Mouse (Mus musculus): ENCODE measurements at regions not wholly inside any gene's neighbourhood (a gene's known extent, or its start where the extent isn't known, plus 50 kb on each side); places are given as distances from the start of the nearest gene placed in this dataset.
A peak's percentile ranks its signal among the peaks of the same experiment; 100 is the strongest.

GRCm38 (mm10) chr4:9019241-9020110 is 780.6 kb upstream of the Car8 start:
- H3K27ac ChIP-seq (replicated peaks) = no peak overlapping the region; the same call in 1 of the 2 replicates
- no peak for DNase-seq (ENCODE audit: low spot score)
- no peak overlapping the region for H3K4me3 ChIP-seq
- no peaks in the 10 kb centered on the region for H3K9me3 ChIP-seq (replicated peaks)
- H3K4me1 ChIP-seq = peaks cover 25% of the 10 kb centered on the region
- 83% methylated on average over 22 of the region's 22 CpGs for WGBS
- H3K27me3 ChIP-seq (ENCODE audit: low read depth, poor library complexity, severe bottlenecking) = no peaks in the 10 kb centered on the region
- H3K36me3 ChIP-seq = no peaks in the 10 kb centered on the region

- Histone ChIP-seq H3K9me3 (replicated peaks) (no peaks in the 10 kb centered on the region), H3K4me1 (peaks cover 28% of the 10 kb centered on the region), H3K4me3 (no peak overlapping the region), H3K36me3 (no peaks in the 10 kb centered on the region), H3K27ac (replicated peaks) (no peak overlapping the region), H3K27me3 (ENCODE audit: low read depth, poor library complexity, severe bottlenecking) (0 out of 2 replicates have a peak, but pooled peaks cover under 1% of the 10 kb centered on the region)
- DNase-seq (ENCODE audit: low spot score) = no peak
- 92% methylated on average over 2 of the region's 2 CpGs for WGBS
Observed at GRCm38 (mm10) chr4:9018236-9018635, 779.4 kb upstream of the Car8 start.

- Histone ChIP-seq H3K27ac (replicated peaks) (peak overlapping the region; percentile 78; the same call in 1 of the 2 replicates), H3K4me1 (peaks cover 36% of the 10 kb centered on the region), H3K9me3 (replicated peaks) (no peaks in the 10 kb centered on the region), H3K4me3 (no peak overlapping the region), H3K27me3 (ENCODE audit: low read depth, poor library complexity, severe bottlenecking) (peaks cover 8% of the 10 kb centered on the region; the same call in 1 of the 2 replicates), H3K36me3 (no peaks in the 10 kb centered on the region)
- no peak for DNase-seq (ENCODE audit: low spot score)
- WGBS = 74% methylated on average over 9 of the region's 9 CpGs
Observed at GRCm38 (mm10) chr4:9016504-9017040, 777.7 kb upstream of the Car8 start.

GRCm38 (mm10) chr4:9015528-9016503 is 777.0 kb upstream of the Car8 start:
- Histone ChIP-seq H3K4me3 (no peak overlapping the region), H3K4me1 (peaks cover 43% of the 10 kb centered on the region), H3K36me3 (no peaks in the 10 kb centered on the region), H3K27me3 (ENCODE audit: low read depth, poor library complexity, severe bottlenecking) (peaks cover 12% of the 10 kb centered on the region; the same call in 1 of the 2 replicates), H3K9me3 (replicated peaks) (no peaks in the 10 kb centered on the region), H3K27ac (replicated peaks) (peak overlapping the region; percentile 78)
- 34% methylated on average over 14 of the region's 14 CpGs for WGBS
- DNase-seq (ENCODE audit: low spot score) = peak; percentile 46

- WGBS = 60% methylated on average over 4 of the region's 4 CpGs
- H3K4me1 ChIP-seq = peaks cover 51% of the 10 kb centered on the region
Observed at GRCm38 (mm10) chr4:9014986-9015385, 776.1 kb upstream of the Car8 start.

GRCm38 (mm10) chr4:9012787-9013186 is 773.9 kb upstream of the Car8 start:
- 77% methylated on average over 9 of the region's 9 CpGs for WGBS
- Histone ChIP-seq H3K36me3 (no peaks in the 10 kb centered on the region), H3K27ac (replicated peaks) (no peak overlapping the region), H3K27me3 (ENCODE audit: low read depth, poor library complexity, severe bottlenecking) (peaks cover 12% of the 10 kb centered on the region; the same call in 1 of the 2 replicates), H3K4me3 (no peak overlapping the region), H3K9me3 (replicated peaks) (no peaks in the 10 kb centered on the region), H3K4me1 (peaks cover 56% of the 10 kb centered on the region)
- no peak for DNase-seq (ENCODE audit: low spot score)

More at GRCm38 (mm10) chr4:9014986-9015385, 776.1 kb upstream of the Car8 start:
- H3K36me3 ChIP-seq = no peaks in the 10 kb centered on the region
- H3K4me3 ChIP-seq = no peak overlapping the region
- H3K9me3 ChIP-seq (replicated peaks) = no peaks in the 10 kb centered on the region
- peaks cover 12% of the 10 kb centered on the region; the same call in 1 of the 2 replicates for H3K27me3 ChIP-seq (ENCODE audit: low read depth, poor library complexity, severe bottlenecking)
- H3K27ac ChIP-seq (replicated peaks) = 0 out of 2 replicates have a peak overlapping the region, but pooled peaks have one; percentile 78
- DNase-seq (ENCODE audit: low spot score) = no peak

- no peak overlapping the region for H3K4me3 ChIP-seq
- H3K27ac ChIP-seq (replicated peaks) = no peak overlapping the region
- H3K36me3 ChIP-seq = no peaks in the 10 kb centered on the region
- H3K4me1 ChIP-seq = peaks cover 55% of the 10 kb centered on the region
- H3K9me3 ChIP-seq (replicated peaks) = no peaks in the 10 kb centered on the region
- H3K27me3 ChIP-seq (ENCODE audit: low read depth, poor library complexity, severe bottlenecking) = peaks cover 12% of the 10 kb centered on the region; the same call in 1 of the 2 replicates
- DNase-seq (ENCODE audit: low spot score) = no peak
- 69% methylated on average over 3 of the region's 3 CpGs for WGBS
Observed at GRCm38 (mm10) chr4:9011952-9012351, 773.1 kb upstream of the Car8 start.

- Histone ChIP-seq H3K27me3 (ENCODE audit: low read depth, poor library complexity, severe bottlenecking) (peaks cover 12% of the 10 kb centered on the region; the same call in 1 of the 2 replicates), H3K36me3 (no peaks in the 10 kb centered on the region), H3K27ac (replicated peaks) (0 out of 2 replicates have a peak overlapping the region, but pooled peaks have one; percentile 13), H3K9me3 (replicated peaks) (no peaks in the 10 kb centered on the region), H3K4me1 (peaks cover 53% of the 10 kb centered on the region), H3K4me3 (no peak overlapping the region)
- DNase-seq (ENCODE audit: low spot score) = no peak
- 41% methylated on average over 7 of the region's 7 CpGs for WGBS
Observed at GRCm38 (mm10) chr4:9011129-9011518, 772.3 kb upstream of the Car8 start.

- Histone ChIP-seq H3K27me3 (ENCODE audit: low read depth, poor library complexity, severe bottlenecking) (peaks cover 12% of the 10 kb centered on the region; the same call in 1 of the 2 replicates), H3K4me1 (peaks cover 52% of the 10 kb centered on the region), H3K9me3 (replicated peaks) (no peaks in the 10 kb centered on the region), H3K36me3 (no peaks in the 10 kb centered on the region), H3K4me3 (no peak overlapping the region), H3K27ac (replicated peaks) (0 out of 2 replicates have a peak overlapping the region, but pooled peaks have one; percentile 13)
- WGBS = 64% methylated on average over 17 of the region's 17 CpGs
- no peak for DNase-seq (ENCODE audit: low spot score)
Observed at GRCm38 (mm10) chr4:9010381-9011128, 771.7 kb upstream of the Car8 start.

- H3K4me1 ChIP-seq = peaks cover 43% of the 10 kb centered on the region
- no peak for DNase-seq (ENCODE audit: low spot score)
- no peaks in the 10 kb centered on the region for H3K9me3 ChIP-seq (replicated peaks)
- no peak overlapping the region for H3K27ac ChIP-seq (replicated peaks)
- 68% methylated on average over 4 of the region's 4 CpGs for WGBS
- H3K27me3 ChIP-seq (ENCODE audit: low read depth, poor library complexity, severe bottlenecking) = peaks cover 12% of the 10 kb centered on the region; the same call in 1 of the 2 replicates
- no peak overlapping the region for H3K4me3 ChIP-seq
- H3K36me3 ChIP-seq = no peaks in the 10 kb centered on the region
Observed at GRCm38 (mm10) chr4:9009656-9010055, 770.8 kb upstream of the Car8 start.

GRCm38 (mm10) chr4:9005938-9006626 is 767.2 kb upstream of the Car8 start:
- H3K27me3 ChIP-seq (ENCODE audit: low read depth, poor library complexity, severe bottlenecking) = no peaks in the 10 kb centered on the region
- peak overlapping the region; percentile 47; the same call in 1 of the 2 replicates for H3K27ac ChIP-seq (replicated peaks)
- H3K4me1 ChIP-seq = peaks cover 27% of the 10 kb centered on the region
- H3K4me3 ChIP-seq = no peak overlapping the region
- 22% methylated on average over 8 of the region's 8 CpGs for WGBS
- DNase-seq (ENCODE audit: low spot score) = peak; percentile 27
- H3K36me3 ChIP-seq = no peaks in the 10 kb centered on the region
- no peaks in the 10 kb centered on the region for H3K9me3 ChIP-seq (replicated peaks)

Data from midbrain, embryonic 10.5 days (tissue).